Mouse (Mus musculus): ENCODE data around the gene Pld1. TPM values are rescaled to one million over a fixed set of nuclear protein-coding genes. Genes with fewer than 3 reads are reported as not detected.

The Pld1 gene
- polyA plus RNA-seq, 1 experiment from 2014 or later, result 5.9 TPM

DNA sequence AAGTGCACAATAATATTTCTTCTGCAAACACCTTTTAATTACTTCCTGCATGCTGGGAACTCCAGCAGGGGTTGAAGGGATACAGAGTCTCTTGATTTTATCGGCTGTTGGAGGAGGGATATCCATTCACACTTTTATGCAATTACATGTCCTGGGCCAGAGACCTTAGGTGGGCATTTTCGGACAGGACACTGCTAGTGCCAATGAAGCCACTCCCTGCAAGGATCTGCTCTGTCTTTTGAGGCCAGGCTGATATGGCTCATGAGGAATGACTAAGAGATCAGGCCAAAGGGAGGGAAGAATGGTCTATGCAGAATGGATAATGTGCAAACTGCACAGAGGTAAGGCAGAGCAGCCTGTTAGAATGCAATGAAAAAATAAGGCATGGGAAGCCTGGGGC lies 145.8 kb downstream of the Pld1 start:
- Histone ChIP-seq H3K36me3 (ENCODE audit: control insufficient read depth, insufficient read depth, low read length) (no peaks in the 10 kb centered on the region), H3K4me3 (ENCODE audit: low read length) (no peak overlapping the region), H3K4me1 (ENCODE audit: control insufficient read depth, insufficient read depth, low read depth, low read length) (no peaks in the 10 kb centered on the region), H3K4me2 (ENCODE audit: low read length) (no peak overlapping the region), H3K9ac (ENCODE audit: low read depth, low read length) (no peak overlapping the region), H3K27me3 (replicated peaks; ENCODE audit: control insufficient read depth, insufficient read depth, low read length) (no peaks in the 10 kb centered on the region), H3K27ac (ENCODE audit: low read depth, low read length) (no peak overlapping the region), H3K9me3 (ENCODE audit: control insufficient read depth, low read length) (no peaks in the 10 kb centered on the region)
- no peak for ATAC-seq
- WGBS, result 67% methylated on average over 2 of the region's 2 CpGs

DNA sequence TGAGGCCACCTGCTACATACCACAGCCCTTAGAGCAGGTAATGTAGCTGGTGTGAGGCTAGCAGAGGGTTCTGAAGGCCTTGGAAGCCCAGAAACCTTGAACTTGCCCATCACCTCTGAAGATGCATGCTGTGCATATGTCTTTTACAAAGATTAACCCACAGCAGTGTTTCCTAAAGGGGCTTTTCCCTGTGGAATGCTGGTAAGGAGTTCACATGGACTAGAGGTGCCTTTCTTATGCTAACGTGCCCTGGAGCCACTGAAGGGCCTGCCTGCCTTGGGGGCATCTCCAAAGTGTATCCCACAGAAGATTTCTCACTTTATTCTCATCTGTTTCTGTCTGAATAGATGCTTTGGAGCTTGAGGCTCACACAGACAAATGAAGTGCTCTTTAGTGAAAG lies 152.8 kb downstream of the Pld1 start:
- no peaks in the 10 kb centered on the region for H3K9me3 ChIP-seq (ENCODE audit: control insufficient read depth, low read length)
- H3K27me3 ChIP-seq (replicated peaks; ENCODE audit: control insufficient read depth, insufficient read depth, low read length), result no peaks in the 10 kb centered on the region
- ATAC-seq, result no peak
- H3K27ac ChIP-seq (ENCODE audit: low read depth, low read length), result no peak overlapping the region
- H3K36me3 ChIP-seq (ENCODE audit: control insufficient read depth, insufficient read depth, low read length), result no peaks in the 10 kb centered on the region
- 50% methylated on average over 1 of the region's 1 CpGs for WGBS
- H3K4me1 ChIP-seq (ENCODE audit: control insufficient read depth, insufficient read depth, low read depth, low read length), result no peaks in the 10 kb centered on the region
- no peak overlapping the region for H3K4me3 ChIP-seq (ENCODE audit: low read length)
- no peak overlapping the region for H3K9ac ChIP-seq (ENCODE audit: low read depth, low read length)
- H3K4me2 ChIP-seq (ENCODE audit: low read length), result no peak overlapping the region

DNA sequence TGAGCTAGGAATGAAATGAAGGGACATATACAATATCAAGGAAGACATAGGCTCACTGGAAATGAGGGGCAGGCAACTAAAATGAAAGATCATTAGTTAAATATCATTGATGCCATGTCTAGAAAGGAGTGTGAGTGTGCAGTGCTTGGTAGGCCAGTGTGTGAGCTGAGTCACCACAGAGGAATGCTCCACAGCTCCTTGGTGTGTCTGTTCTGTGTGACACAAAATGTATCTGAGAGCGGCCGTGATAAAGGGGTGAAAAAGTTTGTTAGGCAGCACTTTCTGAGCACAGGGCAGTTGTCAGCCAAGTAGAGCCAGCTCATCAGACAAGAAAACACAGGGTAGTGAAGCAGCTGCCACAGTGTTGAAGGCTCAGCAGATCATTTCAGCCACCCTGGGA lies 153.2 kb downstream of the Pld1 start:
- Histone ChIP-seq H3K4me1 (ENCODE audit: control insufficient read depth, insufficient read depth, low read depth, low read length) (no peaks in the 10 kb centered on the region), H3K4me2 (ENCODE audit: low read length) (no peak overlapping the region), H3K9ac (ENCODE audit: low read depth, low read length) (no peak overlapping the region), H3K27me3 (replicated peaks; ENCODE audit: control insufficient read depth, insufficient read depth, low read length) (no peaks in the 10 kb centered on the region), H3K4me3 (ENCODE audit: low read length) (no peak overlapping the region), H3K36me3 (ENCODE audit: control insufficient read depth, insufficient read depth, low read length) (no peaks in the 10 kb centered on the region), H3K9me3 (ENCODE audit: control insufficient read depth, low read length) (no peaks in the 10 kb centered on the region), H3K27ac (ENCODE audit: low read depth, low read length) (no peak overlapping the region)
- ATAC-seq, result no peak
- 91% methylated on average over 2 of the region's 2 CpGs for WGBS

DNA sequence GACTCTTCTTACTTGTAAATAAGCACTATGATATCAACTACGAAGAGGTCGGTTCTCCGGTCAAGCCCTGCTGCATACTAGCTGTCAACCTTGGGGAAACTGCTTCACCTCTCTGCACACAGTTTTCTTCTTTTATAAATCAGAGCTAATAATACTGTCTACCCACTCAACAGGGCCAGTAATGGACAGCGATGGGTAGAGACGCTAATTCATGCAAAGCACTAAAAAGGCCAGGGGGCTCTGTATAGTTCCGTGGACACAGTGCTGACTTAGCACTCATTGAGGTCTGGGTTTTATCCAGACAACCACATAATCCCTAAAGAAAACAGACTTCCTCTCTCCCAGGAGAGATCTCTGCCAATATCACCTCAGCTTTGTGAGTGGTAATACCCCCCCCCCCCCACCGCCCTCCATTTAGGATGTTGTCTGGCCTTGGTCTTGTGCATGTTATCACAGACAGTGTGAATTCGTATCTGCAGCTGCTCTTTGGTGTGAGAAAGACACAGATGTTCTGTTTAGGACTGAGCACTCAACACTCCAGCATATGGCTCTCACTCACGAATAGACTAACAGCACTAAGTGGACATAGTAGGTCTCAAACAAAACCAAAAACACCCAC lies 155.3 kb downstream of the Pld1 start:
- Histone ChIP-seq H3K4me3 (ENCODE audit: low read length) (no peak overlapping the region), H3K4me1 (ENCODE audit: control insufficient read depth, insufficient read depth, low read depth, low read length) (no peaks in the 10 kb centered on the region), H3K27me3 (replicated peaks; ENCODE audit: control insufficient read depth, insufficient read depth, low read length) (no peaks in the 10 kb centered on the region), H3K4me2 (ENCODE audit: low read length) (no peak overlapping the region), H3K9me3 (ENCODE audit: control insufficient read depth, low read length) (no peaks in the 10 kb centered on the region), H3K9ac (ENCODE audit: low read depth, low read length) (no peak overlapping the region), H3K27ac (ENCODE audit: low read depth, low read length) (no peak overlapping the region), H3K36me3 (ENCODE audit: control insufficient read depth, insufficient read depth, low read length) (no peaks in the 10 kb centered on the region)
- 83% methylated on average over 9 of the region's 9 CpGs for WGBS
- ATAC-seq, result no peak

DNA sequence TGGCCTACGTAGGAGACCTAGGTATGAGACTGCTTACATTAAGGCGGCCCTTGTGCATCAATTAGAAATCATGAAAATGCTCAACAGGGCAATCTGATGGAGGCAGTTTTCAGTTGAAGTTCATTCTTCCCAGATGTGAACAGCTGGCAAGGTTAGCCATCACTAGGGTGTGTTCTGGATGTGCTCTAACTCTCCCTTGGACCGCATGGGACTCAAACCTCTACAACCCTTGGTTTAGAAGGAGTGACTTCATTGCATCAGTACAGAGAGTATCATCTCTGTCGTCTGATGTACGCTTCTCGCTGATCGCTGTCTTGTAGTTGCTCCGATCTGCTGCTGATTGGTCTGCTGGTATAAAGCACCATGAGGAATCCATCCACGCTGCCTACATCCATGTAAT lies 157.0 kb downstream of the Pld1 start:
- Histone ChIP-seq H3K36me3 (ENCODE audit: control insufficient read depth, insufficient read depth, low read length) (no peaks in the 10 kb centered on the region), H3K9ac (ENCODE audit: low read depth, low read length) (no peak overlapping the region), H3K4me2 (ENCODE audit: low read length) (no peak overlapping the region), H3K9me3 (ENCODE audit: control insufficient read depth, low read length) (no peaks in the 10 kb centered on the region), H3K27ac (ENCODE audit: low read depth, low read length) (no peak overlapping the region), H3K4me1 (ENCODE audit: control insufficient read depth, insufficient read depth, low read depth, low read length) (no peaks in the 10 kb centered on the region), H3K4me3 (ENCODE audit: low read length) (no peak overlapping the region), H3K27me3 (replicated peaks; ENCODE audit: control insufficient read depth, insufficient read depth, low read length) (no peaks in the 10 kb centered on the region)
- 95% methylated on average over 9 of the region's 9 CpGs for WGBS
- ATAC-seq, result no peak

DNA sequence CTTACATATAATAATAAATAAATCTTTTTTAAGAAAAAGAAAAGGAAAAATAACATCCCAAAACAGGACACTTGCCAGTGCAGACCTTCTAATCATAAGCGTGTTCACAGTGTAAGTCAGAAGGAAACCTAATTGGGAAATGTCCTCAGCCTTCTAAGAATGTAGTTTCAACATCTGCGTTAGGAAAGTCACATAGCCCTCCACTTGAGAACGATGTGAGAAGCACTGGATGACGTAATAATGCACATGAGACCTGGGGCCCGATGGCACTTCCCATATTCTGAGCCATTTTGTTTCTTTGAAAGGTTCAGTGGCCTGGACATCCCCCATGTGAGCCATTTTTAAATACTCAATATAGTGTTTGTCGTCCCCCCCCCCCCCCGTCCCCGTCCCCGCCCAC lies 160.7 kb downstream of the Pld1 start:
- Histone ChIP-seq H3K9ac (ENCODE audit: low read depth, low read length) (no peak overlapping the region), H3K27ac (ENCODE audit: low read depth, low read length) (no peak overlapping the region), H3K4me3 (ENCODE audit: low read length) (no peak overlapping the region), H3K9me3 (ENCODE audit: control insufficient read depth, low read length) (no peaks in the 10 kb centered on the region), H3K4me2 (ENCODE audit: low read length) (no peak overlapping the region), H3K36me3 (ENCODE audit: control insufficient read depth, insufficient read depth, low read length) (no peaks in the 10 kb centered on the region), H3K27me3 (replicated peaks; ENCODE audit: control insufficient read depth, insufficient read depth, low read length) (no peaks in the 10 kb centered on the region), H3K4me1 (ENCODE audit: control insufficient read depth, insufficient read depth, low read depth, low read length) (no peaks in the 10 kb centered on the region)
- ATAC-seq, result no peak
- WGBS, result 89% methylated on average over 9 of the region's 9 CpGs

DNA sequence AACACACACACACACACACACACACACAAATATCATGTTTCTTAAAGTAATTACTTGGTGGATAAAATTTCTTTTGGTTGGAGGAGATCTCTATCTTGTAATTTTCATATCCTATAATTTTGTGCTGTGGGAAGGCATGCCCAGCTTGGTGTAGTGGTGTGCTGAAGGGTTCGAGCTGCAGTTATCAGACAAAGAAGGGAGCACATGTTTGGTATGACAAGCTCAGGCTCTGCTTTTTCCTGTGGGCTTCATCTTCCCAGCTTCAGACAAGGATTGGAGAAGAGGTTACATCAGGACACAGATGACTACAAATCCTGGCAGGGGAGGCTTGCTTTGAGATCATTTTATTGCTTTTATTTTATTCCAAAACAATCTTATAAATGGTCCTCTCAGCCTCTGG lies 166.5 kb downstream of the Pld1 start:
- Histone ChIP-seq H3K4me1 (ENCODE audit: control insufficient read depth, insufficient read depth, low read depth, low read length) (no peaks in the 10 kb centered on the region), H3K9ac (ENCODE audit: low read depth, low read length) (no peak overlapping the region), H3K4me3 (ENCODE audit: low read length) (no peak overlapping the region), H3K27ac (ENCODE audit: low read depth, low read length) (no peak overlapping the region), H3K9me3 (ENCODE audit: control insufficient read depth, low read length) (no peaks in the 10 kb centered on the region), H3K27me3 (replicated peaks; ENCODE audit: control insufficient read depth, insufficient read depth, low read length) (no peaks in the 10 kb centered on the region), H3K36me3 (ENCODE audit: control insufficient read depth, insufficient read depth, low read length) (no peaks in the 10 kb centered on the region), H3K4me2 (ENCODE audit: low read length) (no peak overlapping the region)
- ATAC-seq, result no peak
- 84% methylated on average over 1 of the region's 1 CpGs for WGBS

DNA sequence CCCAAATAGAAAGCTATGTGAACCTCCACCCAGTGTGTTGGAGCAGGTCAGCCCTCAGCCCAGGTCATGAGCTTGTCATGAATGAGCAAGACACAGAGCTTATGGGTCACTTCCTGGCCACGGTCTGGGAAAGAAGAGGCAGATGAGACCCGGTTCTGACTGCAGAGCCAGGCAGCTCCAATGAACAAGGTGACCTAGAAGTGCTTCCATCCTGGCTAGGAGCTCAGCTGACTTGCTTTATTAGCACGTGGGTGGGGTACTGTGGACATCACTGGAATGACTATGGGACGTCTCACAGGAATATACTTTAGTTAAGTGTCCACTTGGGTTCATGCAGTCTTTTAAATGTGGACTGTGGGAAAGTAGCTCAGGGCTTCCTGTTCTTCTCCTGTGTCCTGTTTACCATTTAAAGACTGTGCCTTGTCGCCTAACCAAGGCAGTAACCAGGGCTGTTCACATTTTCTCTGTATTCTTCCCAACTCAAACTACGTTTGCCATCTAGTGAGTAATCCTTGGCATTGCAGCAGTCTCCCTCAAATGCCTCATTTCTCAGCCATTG lies 169.0 kb downstream of the Pld1 start:
- Histone ChIP-seq H3K27ac (ENCODE audit: low read depth, low read length) (no peak overlapping the region), H3K4me3 (ENCODE audit: low read length) (no peak overlapping the region), H3K36me3 (ENCODE audit: control insufficient read depth, insufficient read depth, low read length) (no peaks in the 10 kb centered on the region), H3K9me3 (ENCODE audit: control insufficient read depth, low read length) (no peaks in the 10 kb centered on the region), H3K4me2 (ENCODE audit: low read length) (no peak overlapping the region), H3K4me1 (ENCODE audit: control insufficient read depth, insufficient read depth, low read depth, low read length) (no peaks in the 10 kb centered on the region), H3K27me3 (replicated peaks; ENCODE audit: control insufficient read depth, insufficient read depth, low read length) (no peaks in the 10 kb centered on the region), H3K9ac (ENCODE audit: low read depth, low read length) (no peak overlapping the region)
- 50% methylated on average over 6 of the region's 6 CpGs for WGBS
- ATAC-seq, result peak; percentile 86

DNA sequence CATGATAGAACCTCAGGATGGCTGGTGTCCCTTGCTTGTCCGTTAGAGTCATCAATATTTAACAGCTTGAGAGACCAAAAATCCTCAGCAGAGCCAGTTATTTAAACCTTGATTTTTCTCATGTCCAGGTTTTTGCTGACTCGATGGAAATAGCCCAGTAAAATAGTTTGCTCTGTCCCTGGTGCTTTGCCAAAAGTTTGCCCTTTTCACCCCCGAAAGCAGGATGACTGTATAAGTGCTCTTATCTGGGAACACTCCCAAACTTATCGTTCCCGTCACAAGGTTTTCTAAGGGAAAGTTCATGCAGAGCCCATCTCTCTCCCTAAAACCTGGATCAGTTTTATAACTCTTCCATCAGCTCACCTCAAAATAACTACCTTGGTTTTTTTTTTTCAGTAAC lies 173.0 kb downstream of the Pld1 start:
- no peak for ATAC-seq
- no peaks in the 10 kb centered on the region for H3K4me1 ChIP-seq (ENCODE audit: control insufficient read depth, insufficient read depth, low read depth, low read length)
- H3K9ac ChIP-seq (ENCODE audit: low read depth, low read length), result no peak overlapping the region
- H3K4me2 ChIP-seq (ENCODE audit: low read length), result no peak overlapping the region
- H3K9me3 ChIP-seq (ENCODE audit: control insufficient read depth, low read length), result no peaks in the 10 kb centered on the region
- WGBS, result 79% methylated on average over 5 of the region's 5 CpGs
- H3K36me3 ChIP-seq (ENCODE audit: control insufficient read depth, insufficient read depth, low read length), result no peaks in the 10 kb centered on the region
- H3K27me3 ChIP-seq (replicated peaks; ENCODE audit: control insufficient read depth, insufficient read depth, low read length), result no peaks in the 10 kb centered on the region
- H3K27ac ChIP-seq (ENCODE audit: low read depth, low read length), result no peak overlapping the region
- no peak overlapping the region for H3K4me3 ChIP-seq (ENCODE audit: low read length)

DNA sequence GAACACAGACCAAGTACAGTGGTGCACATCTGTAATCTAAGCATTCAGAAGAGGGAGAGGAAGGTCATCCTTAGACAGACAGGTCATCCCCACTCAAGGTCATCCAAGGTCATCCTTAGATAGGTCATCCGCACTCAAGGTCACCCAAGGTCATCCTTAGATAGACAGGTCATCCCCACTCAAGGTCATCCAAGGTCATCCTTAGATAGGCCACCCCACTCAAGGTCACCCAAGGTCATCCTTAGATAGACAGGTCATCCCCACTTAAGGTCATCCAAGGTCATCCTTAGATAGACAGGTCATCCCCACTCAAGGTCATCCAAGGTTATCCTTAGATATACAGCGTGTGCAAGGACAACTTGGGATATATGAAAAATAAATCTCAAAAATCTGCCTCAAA lies 175.4 kb downstream of the Pld1 start:
- Histone ChIP-seq H3K36me3 (ENCODE audit: control insufficient read depth, insufficient read depth, low read length) (no peaks in the 10 kb centered on the region), H3K27me3 (replicated peaks; ENCODE audit: control insufficient read depth, insufficient read depth, low read length) (no peaks in the 10 kb centered on the region), H3K9me3 (ENCODE audit: control insufficient read depth, low read length) (no peaks in the 10 kb centered on the region), H3K9ac (ENCODE audit: low read depth, low read length) (no peak overlapping the region), H3K4me2 (ENCODE audit: low read length) (no peak overlapping the region), H3K27ac (ENCODE audit: low read depth, low read length) (no peak overlapping the region), H3K4me3 (ENCODE audit: low read length) (no peak overlapping the region), H3K4me1 (ENCODE audit: control insufficient read depth, insufficient read depth, low read depth, low read length) (no peaks in the 10 kb centered on the region)
- WGBS, result 97% methylated on average over 2 of the region's 2 CpGs
- no peak for ATAC-seq

Measured in hindbrain, embryonic 16.5 days (tissue).